Mouse (Mus musculus): ENCODE measurements around the gene Nfix. TPM values are rescaled to one million over a fixed set of nuclear protein-coding genes. Genes with fewer than 3 reads are reported as not detected.

Gene Nfix
- polyA plus RNA-seq, 1 experiment from 2014 or later = 18.4 TPM

- H3K27me3 ChIP-seq = peaks cover 25% of the 10 kb centered on the region
- no peak overlapping the region for H3K9ac ChIP-seq
- 0 out of 2 replicates have a peak, but pooled peaks cover 12% of the 10 kb centered on the region for H3K4me1 ChIP-seq
- H3K36me3 ChIP-seq = peaks cover 61% of the 10 kb centered on the region
- H3K27ac ChIP-seq = no peak overlapping the region
- no peaks in the 10 kb centered on the region for H3K9me3 ChIP-seq
- H3K4me2 ChIP-seq (replicated peaks) = no peak overlapping the region
- H3K4me3 ChIP-seq = no peak overlapping the region
- WGBS = 89% methylated on average over 5 of the region's 5 CpGs
- ATAC-seq (ENCODE audit: insufficient number of reproducible peaks, insufficient read depth, low FRiP score, low TSS enrichment) = no peak
Measured at GRCm38 (mm10) chr8:84698288-84698687, 101.9 kb downstream of the Nfix start.

- peaks cover 16% of the 10 kb centered on the region for H3K27me3 ChIP-seq
- peaks cover 68% of the 10 kb centered on the region for H3K36me3 ChIP-seq
- WGBS = 92% methylated on average over 14 of the region's 14 CpGs
- H3K9ac ChIP-seq = no peak overlapping the region
- 0 out of 2 replicates have a peak, but pooled peaks cover 12% of the 10 kb centered on the region for H3K4me1 ChIP-seq
- H3K27ac ChIP-seq = no peak overlapping the region
- H3K4me3 ChIP-seq = no peak overlapping the region
- H3K9me3 ChIP-seq = no peaks in the 10 kb centered on the region
- H3K4me2 ChIP-seq (replicated peaks) = no peak overlapping the region
- no peak for ATAC-seq (ENCODE audit: insufficient number of reproducible peaks, insufficient read depth, low FRiP score, low TSS enrichment)
Measured at GRCm38 (mm10) chr8:84697166-84698130, 102.7 kb downstream of the Nfix start.

- no peak overlapping the region for H3K27ac ChIP-seq
- no peak overlapping the region; the same call in 1 of the 2 replicates for H3K9ac ChIP-seq
- ATAC-seq (ENCODE audit: insufficient number of reproducible peaks, insufficient read depth, low FRiP score, low TSS enrichment) = no peak
- no peaks in the 10 kb centered on the region for H3K27me3 ChIP-seq
- peaks cover 82% of the 10 kb centered on the region for H3K36me3 ChIP-seq
- no peaks in the 10 kb centered on the region for H3K9me3 ChIP-seq
- no peak overlapping the region for H3K4me2 ChIP-seq (replicated peaks)
- no peak overlapping the region for H3K4me3 ChIP-seq
- peaks cover 6% of the 10 kb centered on the region; the same call in 1 of the 2 replicates for H3K4me1 ChIP-seq
- WGBS = 93% methylated on average over 6 of the region's 6 CpGs
Measured at GRCm38 (mm10) chr8:84695140-84695539, 105.0 kb downstream of the Nfix start.

- Histone ChIP-seq H3K27me3 (no peaks in the 10 kb centered on the region), H3K4me2 (replicated peaks) (no peak overlapping the region), H3K36me3 (peaks cover 65% of the 10 kb centered on the region), H3K4me1 (peaks cover 15% of the 10 kb centered on the region), H3K9ac (no peak overlapping the region), H3K4me3 (no peak overlapping the region), H3K27ac (no peak overlapping the region), H3K9me3 (no peaks in the 10 kb centered on the region)
- WGBS = 51% methylated on average over 4 of the region's 4 CpGs
- no peak for ATAC-seq (ENCODE audit: insufficient number of reproducible peaks, insufficient read depth, low FRiP score, low TSS enrichment)
Measured at GRCm38 (mm10) chr8:84693332-84693731, 106.8 kb downstream of the Nfix start.

- Histone ChIP-seq H3K9me3 (no peaks in the 10 kb centered on the region), H3K27ac (peak overlapping the region; percentile 72), H3K4me1 (peaks cover 41% of the 10 kb centered on the region), H3K9ac (peak overlapping the region; percentile 87), H3K4me3 (peak overlapping the region; percentile 92), H3K27me3 (no peaks in the 10 kb centered on the region), H3K4me2 (replicated peaks) (peak overlapping the region; percentile 87), H3K36me3 (peaks cover 31% of the 10 kb centered on the region)
- under 1% methylated on average over 47 of the region's 47 CpGs for WGBS
- ATAC-seq (ENCODE audit: insufficient number of reproducible peaks, insufficient read depth, low FRiP score, low TSS enrichment) = peak; percentile 77
Measured at GRCm38 (mm10) chr8:84689091-84689915, 110.8 kb downstream of the Nfix start.

- H3K36me3 ChIP-seq = peaks cover 21% of the 10 kb centered on the region
- H3K4me1 ChIP-seq = peaks cover 41% of the 10 kb centered on the region
- peak within 1 kb of the TSS; percentile 87 for H3K4me2 ChIP-seq (replicated peaks)
- H3K4me3 ChIP-seq = peak within 1 kb of the TSS; percentile 92
- H3K9me3 ChIP-seq = no peaks in the 10 kb centered on the region
- peak within 1 kb of the TSS; percentile 97 for H3K9ac ChIP-seq
- WGBS = under 1% methylated on average over 37 of the region's 37 CpGs
- ATAC-seq (ENCODE audit: insufficient number of reproducible peaks, insufficient read depth, low FRiP score, low TSS enrichment) = peak; percentile 78
- no peaks in the 10 kb centered on the region for H3K27me3 ChIP-seq
- H3K27ac ChIP-seq = peak within 1 kb of the TSS; percentile 92
Measured at GRCm38 (mm10) chr8:84687705-84688100, 112.4 kb downstream of the Nfix start, which contains the start of gene Nacc1. TSS of gene Nacc1 (minus strand) at chr8:84687862.

GRCm38 (mm10) chr8:84687003-84687704, 113.0 kb downstream of the Nfix start:
- Histone ChIP-seq H3K27me3 (no peaks in the 10 kb centered on the region), H3K9ac (peak overlapping the region; percentile 97), H3K9me3 (no peaks in the 10 kb centered on the region), H3K4me2 (replicated peaks) (peak overlapping the region; percentile 87), H3K36me3 (peaks cover 21% of the 10 kb centered on the region), H3K4me1 (peaks cover 41% of the 10 kb centered on the region), H3K27ac (peak overlapping the region; percentile 92), H3K4me3 (peak overlapping the region; percentile 87)
- ATAC-seq (ENCODE audit: insufficient number of reproducible peaks, insufficient read depth, low FRiP score, low TSS enrichment) = peak; percentile 36; the same call in 1 of the 2 replicates
- under 1% methylated on average over 61 of the region's 62 CpGs for WGBS

GRCm38 (mm10) chr8:84686191-84687002, 113.7 kb downstream of the Nfix start, which contains the start of gene Trmt1:
TSS of gene Trmt1 (plus strand) at chr8:84686307.
- 10% methylated on average over 20 of the region's 20 CpGs for WGBS
- Histone ChIP-seq H3K27ac (peak within 1 kb of the TSS; percentile 92), H3K4me1 (peaks cover 41% of the 10 kb centered on the region), H3K9me3 (no peaks in the 10 kb centered on the region), H3K27me3 (no peaks in the 10 kb centered on the region), H3K36me3 (peaks cover 23% of the 10 kb centered on the region), H3K4me3 (peak within 1 kb of the TSS; percentile 87), H3K9ac (peak within 1 kb of the TSS; percentile 97), H3K4me2 (replicated peaks) (peak within 1 kb of the TSS; percentile 87)
- 0 out of 2 replicates have a peak, but pooled peaks have one; percentile 23 for ATAC-seq (ENCODE audit: insufficient number of reproducible peaks, insufficient read depth, low FRiP score, low TSS enrichment)

- H3K4me1 ChIP-seq = peaks cover 38% of the 10 kb centered on the region
- H3K9me3 ChIP-seq = no peaks in the 10 kb centered on the region
- ATAC-seq (ENCODE audit: insufficient number of reproducible peaks, insufficient read depth, low FRiP score, low TSS enrichment) = no peak
- H3K36me3 ChIP-seq = peaks cover 19% of the 10 kb centered on the region
- no peaks in the 10 kb centered on the region for H3K27me3 ChIP-seq
- no peak overlapping the region for H3K4me2 ChIP-seq (replicated peaks)
- no peak overlapping the region for H3K4me3 ChIP-seq
- H3K9ac ChIP-seq = no peak overlapping the region
- WGBS = 65% methylated on average over 3 of the region's 3 CpGs
- no peak overlapping the region for H3K27ac ChIP-seq
Measured at GRCm38 (mm10) chr8:84684537-84684936, 115.6 kb downstream of the Nfix start.

- peaks cover 22% of the 10 kb centered on the region for H3K36me3 ChIP-seq
- H3K9ac ChIP-seq = no peak overlapping the region
Measured at GRCm38 (mm10) chr8:84682257-84682656, 117.9 kb downstream of the Nfix start.

More at GRCm38 (mm10) chr8:84682257-84682656, 117.9 kb downstream of the Nfix start:
- peaks cover 27% of the 10 kb centered on the region for H3K4me1 ChIP-seq
- no peaks in the 10 kb centered on the region for H3K9me3 ChIP-seq
- H3K27me3 ChIP-seq = no peaks in the 10 kb centered on the region
- H3K27ac ChIP-seq = no peak overlapping the region
- H3K4me3 ChIP-seq = no peak overlapping the region
- H3K4me2 ChIP-seq (replicated peaks) = no peak overlapping the region
- ATAC-seq (ENCODE audit: insufficient number of reproducible peaks, insufficient read depth, low FRiP score, low TSS enrichment) = no peak
- 78% methylated on average over 2 of the region's 2 CpGs for WGBS
